Mouse (Mus musculus): ENCODE data around the gene Slc46a2.

The Slc46a2 gene

GRCm38 (mm10) chr4:59914608-59915403, at the start of gene Slc46a2:
Gene Slc46a2 (minus strand): TSS chr4:59915056.
- in situ Hi-C loops (cut with MseI, MboI), result no loop called here

GRCm38 (mm10) chr4:59963405-59964344, 48.8 kb upstream of the Slc46a2 start, which contains the start of gene Mup6:
Gene Mup6 (plus strand): TSS chr4:59964294.
- in situ Hi-C loops (cut with MseI, MboI), result no loop called here

- in situ Hi-C loops (cut with MseI, MboI), result no loop called here
These were observed 45.8 kb upstream of the Slc46a2 start, which contains the start of gene Mup4 for GRCm38 (mm10) chr4:59960610-59961009. Gene Mup4 (minus strand): TSS chr4:59960710.

- in situ Hi-C loops (cut with MseI, MboI), result no loop called here
These were observed 22.7 kb upstream of the Slc46a2 start for GRCm38 (mm10) chr4:59937543-59937942.

GRCm38 (mm10) chr4:59932505-59933281, 17.8 kb upstream of the Slc46a2 start:
- in situ Hi-C loops (cut with MseI, MboI), result no loop called here

- in situ Hi-C loops (cut with MseI, MboI), result loop anchor here (5.0 to 10.0 kb wide), 3 partner anchors 54 to 141 kb away; no protein-coding TSS in a partner anchor
These were observed 13.5 kb upstream of the Slc46a2 start for GRCm38 (mm10) chr4:59928347-59928746.

- in situ Hi-C loops (cut with MseI, MboI), result loop anchor here (5.0 to 10.0 kb wide), 3 partner anchors 53 to 140 kb away; no protein-coding TSS in a partner anchor
These were observed 12.8 kb upstream of the Slc46a2 start for GRCm38 (mm10) chr4:59927666-59928065.

GRCm38 (mm10) chr4:59925082-59925481, 10.2 kb upstream of the Slc46a2 start:
- in situ Hi-C loops (cut with MseI, MboI), result loop anchor here (5.0 to 10.0 kb wide), 3 partner anchors 50 to 138 kb away; no protein-coding TSS in a partner anchor

GRCm38 (mm10) chr4:59917966-59918365, 3.1 kb upstream of the Slc46a2 start:
- in situ Hi-C loops (cut with MseI, MboI), result no loop called here

- in situ Hi-C loops (cut with MseI, MboI), result no loop called here
These were observed 6.1 kb downstream of the Slc46a2 start for GRCm38 (mm10) chr4:59908785-59909184.

- in situ Hi-C loops (cut with MseI, MboI), result no loop called here
These were observed 7.1 kb downstream of the Slc46a2 start for GRCm38 (mm10) chr4:59907657-59908230.

- in situ Hi-C loops (cut with MseI, MboI), result no loop called here
These were observed 7.8 kb downstream of the Slc46a2 start for GRCm38 (mm10) chr4:59907092-59907491.

GRCm38 (mm10) chr4:59902547-59902946, 12.3 kb downstream of the Slc46a2 start:
- in situ Hi-C loops (cut with MseI, MboI), result no loop called here

- in situ Hi-C loops (cut with MseI, MboI), result no loop called here
These were observed 13.0 kb downstream of the Slc46a2 start for GRCm38 (mm10) chr4:59901810-59902209.

- in situ Hi-C loops (cut with MseI, MboI), result no loop called here
These were observed 16.3 kb downstream of the Slc46a2 start for GRCm38 (mm10) chr4:59898521-59898919.

GRCm38 (mm10) chr4:59897814-59898520, 16.9 kb downstream of the Slc46a2 start:
- in situ Hi-C loops (cut with MseI, MboI), result no loop called here

GRCm38 (mm10) chr4:59896000-59896399, 18.9 kb downstream of the Slc46a2 start:
- in situ Hi-C loops (cut with MseI, MboI), result no loop called here

GRCm38 (mm10) chr4:59894977-59895575, 19.8 kb downstream of the Slc46a2 start:
- in situ Hi-C loops (cut with MseI, MboI), result no loop called here

GRCm38 (mm10) chr4:59894415-59894814, 20.4 kb downstream of the Slc46a2 start:
- in situ Hi-C loops (cut with MseI, MboI), result no loop called here

- in situ Hi-C loops (cut with MseI, MboI), result no loop called here
These were observed 22.1 kb downstream of the Slc46a2 start for GRCm38 (mm10) chr4:59892731-59893130.
